Mouse (Mus musculus) CH12.LX (cell line): Measurements from ENCODE around the gene Gm20388. TPM values are rescaled to one million over a fixed set of nuclear protein-coding genes. Genes with fewer than 3 reads are reported as not detected.

Experiments
- DNase-seq: peaks from one replicate; pipeline ENCODE4 v3.0.0-alpha.2; 2013; ENCODE audit errors: extremely low read depth
- H3K27ac ChIP-seq: 2 replicates; pipeline ENCODE4 v1.5.1; 2012; ENCODE audit warnings: low read depth, mild to moderate bottlenecking, control low read depth, moderate library complexity; ENCODE audit not compliant: insufficient read depth
- H3K27me3 ChIP-seq: replicated peaks from 2 replicates; pipeline ENCODE3; 2012; ENCODE audit warnings: inconsistent platforms
- H3K36me3 ChIP-seq, 2 experiments: replicated peaks in 1 of 2; 2 replicates each; pipeline versions ENCODE3 to v1.6.1; 2012; ENCODE audit warnings: inconsistent platforms in 1 of 2, low read length in 1 of 2, mild to moderate bottlenecking in 1 of 2, mixed read lengths in 1 of 2, moderate library complexity in 1 of 2; ENCODE audit not compliant: control insufficient read depth in 1 of 2, insufficient read depth in 1 of 2
- H3K4me1 ChIP-seq, 2 experiments: 2 replicates each; pipeline ENCODE4 v1.6.1; 2012; ENCODE audit warnings: inconsistent platforms in 1 of 2, moderate library complexity in 1 of 2; ENCODE audit not compliant: insufficient read depth in 2 of 2, control insufficient read depth in 1 of 2
- H3K4me2 ChIP-seq: 2 replicates; pipeline ENCODE4 v1.6.1; 2012; ENCODE audit warnings: low read depth, mild to moderate bottlenecking, control low read depth; ENCODE audit not compliant: poor library complexity, insufficient read depth, severe bottlenecking
- H3K4me3 ChIP-seq, 3 experiments: fragments of 150-350 bp in 1 of 3; sonication (generic) in 1 of 3; replicated peaks in 1 of 3; 2 replicates each; pipeline versions ENCODE3 to v1.5.1; 2011 to 2012; ENCODE audit warnings: low read depth in 2 of 3, low read length in 2 of 3, mild to moderate bottlenecking in 2 of 3, moderate library complexity in 2 of 3, control low read depth in 1 of 3, improper control_type of control experiment in 1 of 3, inconsistent platforms in 1 of 3, mixed read lengths in 1 of 3; ENCODE audit not compliant: poor library complexity in 1 of 3
- H3K79me2 ChIP-seq: replicated peaks from 2 replicates; pipeline ENCODE4 v1.6.1; 2012; ENCODE audit warnings: mild to moderate bottlenecking, moderate library complexity; ENCODE audit not compliant: control insufficient read depth, poor library complexity, insufficient read depth, severe bottlenecking; ENCODE audit errors: extremely low read depth
- H3K9ac ChIP-seq: 2 replicates; pipeline ENCODE4 v1.6.1; 2012; ENCODE audit warnings: low read depth, mild to moderate bottlenecking, control low read depth, moderate library complexity; ENCODE audit not compliant: insufficient read depth
- H3K9me3 ChIP-seq: replicated peaks from 2 replicates; pipeline ENCODE3; 2012; ENCODE audit warnings: low read length, inconsistent platforms, mixed read lengths
- CHD1 ChIP-seq: IDR thresholded peaks from 2 replicates; pipeline ENCODE4 v1.6.1; 2012; ENCODE audit warnings: low read depth, low read length, improper control_type of control experiment, inconsistent platforms
- CHD2 ChIP-seq: IDR thresholded peaks from 2 replicates; pipeline ENCODE4 v1.6.1; 2011; ENCODE audit warnings: low read length, improper control_type of control experiment
- E2F4 ChIP-seq: IDR thresholded peaks from 2 replicates; pipeline ENCODE4 v1.6.1; 2011; ENCODE audit warnings: low read depth, low read length, improper control_type of control experiment; ENCODE audit not compliant: insufficient replicate concordance
- ELF1 ChIP-seq: IDR thresholded peaks from 2 replicates; pipeline ENCODE4 v1.6.1; 2014; ENCODE audit warnings: low read depth, mild to moderate bottlenecking, inconsistent platforms, low read length, improper control_type of control experiment
- EP300 ChIP-seq: IDR thresholded peaks from 2 replicates; pipeline ENCODE4 v1.6.1; 2011; ENCODE audit warnings: low read length, improper control_type of control experiment
- ETS1 ChIP-seq: conservative IDR thresholded peaks from 2 replicates; pipeline ENCODE4 v1.6.1; 2012; ENCODE audit warnings: low read depth, mild to moderate bottlenecking, inconsistent platforms, low read length, improper control_type of control experiment, moderate library complexity
- GABPA ChIP-seq: IDR thresholded peaks from 2 replicates; pipeline ENCODE4 v1.6.1; 2012; ENCODE audit warnings: low read depth, low read length, improper control_type of control experiment, inconsistent platforms; ENCODE audit not compliant: insufficient replicate concordance
- JUN ChIP-seq: IDR thresholded peaks from 2 replicates; pipeline ENCODE4 v1.6.1; 2011; ENCODE audit warnings: low read depth, mild to moderate bottlenecking, low read length, improper control_type of control experiment, moderate library complexity; ENCODE audit not compliant: insufficient read depth
- JUND ChIP-seq: conservative IDR thresholded peaks from 2 replicates; pipeline ENCODE4 v1.6.1; 2011; ENCODE audit warnings: low read depth, low read length, improper control_type of control experiment
- MAZ ChIP-seq: IDR thresholded peaks from 2 replicates; pipeline ENCODE4 v1.6.1; 2012; ENCODE audit warnings: low read depth, mild to moderate bottlenecking, inconsistent platforms, low read length, improper control_type of control experiment, moderate library complexity
- MXI1 ChIP-seq: IDR thresholded peaks from 2 replicates; pipeline ENCODE4 v1.6.1; 2011; ENCODE audit warnings: mild to moderate bottlenecking, low read depth, low read length, improper control_type of control experiment
- MYC ChIP-seq: IDR thresholded peaks from 2 replicates; pipeline ENCODE4 v1.6.1; 2011; ENCODE audit warnings: low read depth, mild to moderate bottlenecking, improper control_type of control experiment, low read length
- NELFE ChIP-seq: IDR thresholded peaks from 2 replicates; pipeline ENCODE4 v1.6.1; 2011; ENCODE audit warnings: low read depth, low read length, improper control_type of control experiment
- NRF1 ChIP-seq: IDR thresholded peaks from 2 replicates; pipeline ENCODE4 v1.6.1; 2014; ENCODE audit warnings: low read depth, mild to moderate bottlenecking, inconsistent platforms, low read length, improper control_type of control experiment, moderate library complexity
- PAX5 ChIP-seq: IDR thresholded peaks from 2 replicates; pipeline ENCODE4 v1.6.1; 2012; ENCODE audit warnings: low read length, inconsistent platforms, mixed read lengths
- POLR2A ChIP-seq: IDR thresholded peaks from 2 replicates; pipeline ENCODE4 v1.6.1; 2011; ENCODE audit warnings: low read depth, mild to moderate bottlenecking, improper control_type of control experiment, low read length
- POLR2AphosphoS2 ChIP-seq: IDR thresholded peaks from 2 replicates; pipeline ENCODE4 v1.6.1; 2011; ENCODE audit warnings: low read depth, low read length, improper control_type of control experiment
- RAD21 ChIP-seq: IDR thresholded peaks from 2 replicates; pipeline ENCODE4 v1.6.1; 2011; ENCODE audit warnings: low read depth, mild to moderate bottlenecking, low read length, improper control_type of control experiment, moderate library complexity
- SIN3A ChIP-seq: IDR thresholded peaks from 2 replicates; pipeline ENCODE4 v1.6.1; 2012; ENCODE audit warnings: low read length, improper control_type of control experiment, inconsistent platforms
- SMC3 ChIP-seq: IDR thresholded peaks from 2 replicates; pipeline ENCODE4 v1.6.1; 2011; ENCODE audit warnings: low read depth, low read length, improper control_type of control experiment
- USF1 ChIP-seq: IDR thresholded peaks from 2 replicates; pipeline ENCODE4 v1.6.1; 2014; ENCODE audit warnings: low read depth, mild to moderate bottlenecking, inconsistent platforms, low read length, improper control_type of control experiment
- USF2 ChIP-seq: conservative IDR thresholded peaks from 2 replicates; pipeline ENCODE4 v1.6.1; 2011; ENCODE audit warnings: low read depth, low read length, improper control_type of control experiment
- ZC3H11A ChIP-seq: IDR thresholded peaks from 2 replicates; pipeline ENCODE4 v1.6.1; 2012; ENCODE audit warnings: low read depth, mild to moderate bottlenecking, inconsistent platforms, low read length, improper control_type of control experiment
- ZKSCAN1 ChIP-seq: IDR thresholded peaks from 2 replicates; pipeline ENCODE4 v1.6.1; 2012; ENCODE audit warnings: low read depth, inconsistent platforms, low read length, improper control_type of control experiment, borderline replicate concordance
- ZMIZ1 ChIP-seq: IDR thresholded peaks from 2 replicates; pipeline ENCODE4 v1.6.1; 2012; ENCODE audit warnings: low read depth, mild to moderate bottlenecking, inconsistent platforms, low read length, improper control_type of control experiment
- dilution Hi-C: fragments of 300-500 bp; cut with MboI; formaldehyde crosslinking; loops from 2 replicates; pipeline ENCODE4 v1.14.3; 2020; ENCODE audit warnings: low sequenced_read_pairs; ENCODE audit not compliant: extremely low pct_unique_long_range_greater_than_20kb, extremely low pct_ligation_motif_present
- in situ Hi-C: fragments of 300-500 bp; cut with MboI; formaldehyde crosslinking; loops from 3 replicates; pipeline ENCODE4 v1.14.3; 2019; ENCODE audit warnings: low sequenced_read_pairs, low pct_ligation_motif_present, low pct_unique_long_range_greater_than_20kb, mixed read lengths
- polyA plus RNA-seq: library from polyadenylated mRNA; unstranded; fragments of >175 nt; gene quantifications from 2 replicates; pipeline ENCODE4 v1.2.1, GENCODE M21; 2012; ENCODE audit warnings: low read depth; ENCODE audit not compliant: insufficient read length
- total RNA-seq, 2 experiments: library from RNA; depleted of rRNA; stranded (reverse); fragments of 300-350 nt in 1 of 2; fragments of >200 nt in 1 of 2; gene quantifications; 2 replicates each; pipeline ENCODE4 v1.2.3; 2012 to 2014

The Gm20388 gene
- total and polyA plus RNA-seq, 3 experiments, result 14.8 to 26.3 (median 22.2) TPM

GRCm38 (mm10) chr8:124291693-124292092, 4381.1 kb downstream of the Gm20388 start:
- in situ Hi-C loops, result no loop called here
- no peak overlapping the region for H3K4me2 ChIP-seq
- H3K36me3 ChIP-seq, result peaks cover 2 to 46% of the 10 kb centered on the region in 2 experiments
- no peaks in the 10 kb centered on the region for H3K9me3 ChIP-seq
- H3K27me3 ChIP-seq, result no peaks in the 10 kb centered on the region
- no peak for DNase-seq
- peaks cover 5 to 38% of the 10 kb centered on the region in 2 experiments; a peak in 3 of 4 replicates for H3K4me1 ChIP-seq
- no peak overlapping the region for H3K27ac ChIP-seq
- no peaks in the 10 kb centered on the region; the same call in 1 of the 2 replicates for H3K79me2 ChIP-seq
- no peak overlapping the region for H3K9ac ChIP-seq
- no peak overlapping the region for H3K4me3 ChIP-seq
- TF ChIP-seq NRF1, result no peak
- TF ChIP-seq SIN3A, result no peak
- TF ChIP-seq NELFE, result no peak
- TF ChIP-seq ETS1, result no peak
- TF ChIP-seq E2F4, result no peak
- TF ChIP-seq RAD21, result no peak
- TF ChIP-seq ZC3H11A, result no peak
- no peak for TF ChIP-seq USF2
- TF ChIP-seq EP300, result no peak
- TF ChIP-seq SMC3, result no peak
- TF ChIP-seq POLR2AphosphoS2, result no peak
- TF ChIP-seq ZKSCAN1, result no peak
- TF ChIP-seq JUN, result no peak
- TF ChIP-seq JUND, result no peak
- dilution Hi-C loops, result no loop called here

DNA sequence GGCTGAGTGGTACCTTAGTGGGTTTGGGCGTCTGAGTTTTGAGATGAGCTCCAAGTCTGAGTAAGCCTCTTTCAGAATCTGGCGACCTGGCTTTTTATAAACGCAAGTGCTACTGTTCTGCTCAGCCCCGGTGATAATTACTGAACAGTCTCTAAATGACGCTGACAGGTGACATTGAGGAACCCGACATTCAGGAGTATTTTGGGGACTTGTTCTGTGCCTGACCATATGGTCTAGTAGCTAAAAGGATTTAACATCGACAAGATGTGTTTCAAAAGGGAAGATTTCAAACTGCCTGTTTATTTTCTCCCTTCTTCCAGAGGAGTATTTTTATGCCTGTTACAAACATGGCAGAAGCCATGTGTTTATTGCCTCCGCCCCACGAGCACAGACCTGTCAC, 4382.3 kb downstream of the Gm20388 start:
- DNase-seq, result no peak

More for the DNA sequence above, 4382.3 kb downstream of the Gm20388 start:
- Histone ChIP-seq H3K27ac (no peak overlapping the region), H3K9ac (no peak overlapping the region), H3K4me3 (no peak overlapping the region), H3K27me3 (no peaks in the 10 kb centered on the region), H3K79me2 (no peaks in the 10 kb centered on the region; the same call in 1 of the 2 replicates), H3K4me2 (no peak overlapping the region), H3K4me1 (peaks cover 0 to 28% of the 10 kb centered on the region in 2 experiments; a peak in 2 of 4 replicates), H3K9me3 (no peaks in the 10 kb centered on the region), H3K36me3 (peaks cover under 1 to 49% of the 10 kb centered on the region in 2 experiments)
- in situ Hi-C loops (no loop called here), dilution Hi-C loops (no loop called here)
- TF ChIP-seq NELFE (no peak), ELF1 (no peak), USF1 (no peak), MXI1 (no peak), SMC3 (no peak), MYC (no peak), PAX5 (no peak), GABPA (no peak), USF2 (no peak), ZC3H11A (no peak), JUN (no peak), JUND (no peak), CHD2 (no peak), MAZ (no peak), POLR2A (no peak), CHD1 (no peak), ZMIZ1 (no peak), EP300 (no peak), RAD21 (no peak)
